Mouse (Mus musculus) MEL-GATA-1-ER (cell line): ENCODE results near the gene Sbk2.
"Not testable (repeated sequence)": the region's sequence is repeated elsewhere in the genome, so short reads cannot be mapped to it uniquely, and the experiment has no call there.

ENCODE experiments used
- DNase-seq: peaks from one replicate; pipeline ENCODE4 v3.0.0-alpha.2; 2012; ENCODE audit warnings: low read depth; ENCODE audit errors: extremely low read depth

The Sbk2 gene

DNA sequence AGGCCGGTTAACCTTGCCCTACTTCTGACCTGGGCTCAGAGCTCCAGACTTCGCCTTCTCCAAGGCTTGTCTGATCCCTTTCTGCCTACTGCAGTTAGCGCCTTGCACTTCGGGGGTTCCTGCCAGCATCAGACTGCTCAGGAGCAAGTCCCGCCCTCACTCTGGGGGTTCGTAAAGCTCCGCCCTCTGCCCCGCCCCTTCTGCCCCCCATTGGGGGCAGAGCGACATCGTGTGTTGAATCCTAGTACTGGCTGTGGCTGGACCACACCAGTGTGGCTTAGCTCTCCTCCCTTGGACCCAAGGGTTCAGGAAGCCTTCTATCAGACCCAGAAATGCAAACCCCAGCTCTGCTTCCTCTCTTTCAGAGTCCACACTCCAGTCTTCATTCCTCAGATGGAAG, at the start of gene Sbk2:
Gene Sbk2, minus strand, starts transcription at position 135 of the 400 bp plus-strand sequence.
- no peak for DNase-seq

DNA sequence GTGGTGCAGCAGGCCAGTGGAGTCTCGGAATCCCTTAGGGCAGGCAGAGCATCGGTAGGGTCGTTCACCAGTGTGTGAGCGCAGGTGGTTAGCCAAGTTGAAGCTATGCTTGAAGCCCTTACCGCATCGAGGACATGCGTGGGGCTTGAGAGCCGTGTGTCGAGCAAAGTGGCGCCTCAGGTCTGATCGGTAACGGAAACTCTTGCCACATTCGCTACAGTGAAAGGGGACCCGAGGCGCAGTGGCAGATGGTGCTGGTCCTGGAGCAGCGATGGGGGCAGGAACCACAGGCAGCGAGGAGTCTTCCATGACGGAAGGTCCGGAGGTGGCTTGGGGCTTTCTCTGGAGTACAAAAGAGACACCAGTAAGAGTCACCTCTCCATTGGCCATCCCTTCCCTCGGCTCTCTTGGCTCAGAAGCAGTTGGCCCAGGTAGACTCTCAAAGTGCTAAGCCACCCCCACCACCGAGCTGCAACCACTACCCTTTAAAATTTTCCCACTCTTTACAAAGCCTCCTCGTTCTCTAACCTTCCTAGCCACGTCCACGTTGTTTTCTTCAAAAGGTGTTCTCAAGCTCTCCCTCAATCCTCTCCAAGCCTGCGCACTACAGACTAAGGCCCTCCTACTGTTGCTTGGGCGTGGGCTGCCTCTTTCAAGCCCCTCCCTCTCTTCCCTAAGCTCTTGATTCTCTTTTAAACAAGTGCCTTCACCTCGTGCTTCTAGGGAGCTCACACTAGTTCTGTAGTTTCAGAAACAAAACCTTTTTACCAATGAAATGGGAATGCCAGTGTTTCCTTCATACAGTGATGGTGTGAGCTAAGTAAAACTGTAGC, 48.7 kb upstream of the Sbk2 start:
- no peak for DNase-seq

DNA sequence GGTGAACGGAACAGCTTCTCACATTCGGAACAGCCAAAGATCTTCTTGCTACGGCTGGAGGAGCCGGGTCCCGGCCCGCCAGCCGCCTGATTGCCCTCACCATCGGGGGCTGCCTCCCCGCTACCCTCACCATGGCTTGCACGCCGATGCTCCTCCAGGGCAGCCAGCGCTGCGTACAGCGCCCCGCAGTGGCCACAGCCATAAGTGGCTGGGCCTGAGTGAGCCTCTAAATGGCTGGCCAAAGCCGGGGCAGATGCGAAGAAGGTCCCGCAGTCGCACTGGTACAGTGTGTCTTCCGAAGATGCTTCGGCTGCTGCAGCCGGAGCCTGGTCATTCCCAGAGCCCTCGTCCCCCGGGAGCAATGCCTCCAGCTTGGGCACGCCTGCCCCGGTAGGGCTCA, 44.0 kb upstream of the Sbk2 start:
- DNase-seq: no peak

DNA sequence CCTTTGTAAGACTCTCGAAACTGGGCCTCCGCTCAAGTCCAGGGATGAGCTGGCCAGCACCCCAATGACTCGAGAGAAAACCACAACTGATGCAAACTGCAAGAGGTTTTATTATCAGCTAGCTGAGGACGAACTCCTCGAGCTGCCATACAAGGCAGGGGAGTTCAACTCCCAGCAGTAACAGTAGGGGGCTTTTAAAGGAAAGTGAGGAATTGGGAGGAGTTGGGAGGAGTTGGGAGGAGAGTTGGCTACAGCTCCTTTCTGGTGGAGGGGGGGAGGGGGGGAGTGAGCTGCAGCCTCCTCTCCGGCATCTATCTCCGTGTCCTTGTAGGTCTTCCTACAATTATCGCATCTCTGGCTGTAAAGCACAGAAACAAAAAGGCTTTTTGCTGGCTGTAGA, 38.7 kb upstream of the Sbk2 start:
- DNase-seq: not testable (repeated sequence)

DNA sequence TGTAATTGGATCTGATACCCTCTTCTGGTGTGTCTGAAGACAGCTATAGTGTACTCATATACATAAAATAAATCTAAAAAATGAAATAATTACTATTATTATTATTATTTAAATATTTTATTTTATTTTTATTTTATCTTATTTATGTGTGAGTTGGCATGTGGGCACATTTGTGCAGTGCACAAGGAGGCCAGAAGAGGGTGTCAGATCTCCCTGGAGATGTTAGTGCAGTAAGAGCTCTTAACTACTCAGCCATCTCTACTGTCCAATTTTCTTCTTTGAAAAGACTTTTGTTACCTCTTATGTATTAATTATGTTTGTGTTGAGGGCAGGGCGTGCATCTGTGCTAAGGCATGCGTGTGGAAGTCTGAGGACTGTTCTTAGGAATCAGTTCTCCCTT, 35.7 kb upstream of the Sbk2 start:
- no peak for DNase-seq

DNA sequence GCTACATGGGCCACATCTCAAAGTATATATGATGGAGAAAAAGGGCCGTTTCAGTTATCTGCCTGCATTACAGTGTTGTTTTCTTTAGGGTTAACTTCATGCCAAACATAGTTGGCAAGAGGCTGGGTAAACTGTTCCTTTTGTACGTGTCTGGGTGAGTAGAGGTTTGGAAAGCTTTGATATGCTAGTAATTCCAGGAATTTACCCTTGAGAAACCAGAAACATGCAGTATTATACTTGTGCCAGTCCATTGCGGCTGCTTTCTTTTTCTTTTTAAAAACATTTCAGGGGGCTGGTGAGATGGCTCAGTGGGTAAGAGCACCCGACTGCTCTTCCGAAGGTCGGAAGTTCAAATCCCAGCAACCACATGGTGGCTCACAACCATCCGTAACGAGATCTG, 32.7 kb upstream of the Sbk2 start:
- DNase-seq: no peak

DNA sequence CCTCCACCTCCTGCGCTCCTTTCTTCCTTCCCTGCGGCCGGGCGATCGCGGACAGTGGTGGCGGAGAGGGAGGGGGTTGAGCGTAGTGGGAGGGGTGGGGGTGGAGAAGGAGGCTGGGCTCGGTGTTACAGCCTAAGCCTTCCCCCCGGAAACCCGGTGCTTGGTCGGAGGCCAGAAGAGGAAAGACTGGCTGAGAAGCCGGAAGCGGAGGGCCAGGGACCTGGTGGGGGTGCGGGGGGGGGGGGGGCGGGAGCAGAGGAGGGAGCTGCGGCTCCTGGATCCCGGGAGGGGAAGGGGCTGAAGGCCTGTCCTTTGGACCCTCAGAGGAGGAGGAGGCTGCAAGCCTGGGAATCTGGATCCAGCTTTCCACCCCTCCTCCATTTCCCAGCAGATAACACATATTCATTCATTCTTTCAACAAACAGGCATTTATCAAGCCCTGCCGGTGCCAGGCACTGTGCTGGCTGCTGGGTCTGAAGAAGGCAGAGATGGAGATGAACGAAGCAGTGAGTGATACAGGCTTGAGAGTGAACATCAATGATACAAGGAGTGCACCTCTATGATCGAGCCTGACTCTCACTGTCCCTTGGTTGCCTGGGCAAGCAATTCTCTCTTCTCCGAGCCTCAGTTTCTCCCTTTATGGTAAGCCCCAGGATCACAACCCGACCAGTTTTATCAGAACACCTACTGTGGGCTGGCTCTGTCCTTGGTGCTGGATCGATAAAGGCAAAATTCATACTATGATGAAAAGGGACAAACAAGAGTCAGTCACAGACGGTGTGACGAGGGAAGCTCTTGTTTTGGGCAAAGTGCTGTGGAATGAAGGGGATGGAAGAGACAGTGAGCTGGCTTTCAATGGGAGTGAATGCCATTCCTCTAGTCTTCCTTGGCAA, 32.0 kb upstream of the Sbk2 start, which contains the start of gene Zfp579:
Gene Zfp579, minus strand, starts transcription at position 156 of the 893 bp plus-strand sequence.
- peak; percentile 49 for DNase-seq

DNA sequence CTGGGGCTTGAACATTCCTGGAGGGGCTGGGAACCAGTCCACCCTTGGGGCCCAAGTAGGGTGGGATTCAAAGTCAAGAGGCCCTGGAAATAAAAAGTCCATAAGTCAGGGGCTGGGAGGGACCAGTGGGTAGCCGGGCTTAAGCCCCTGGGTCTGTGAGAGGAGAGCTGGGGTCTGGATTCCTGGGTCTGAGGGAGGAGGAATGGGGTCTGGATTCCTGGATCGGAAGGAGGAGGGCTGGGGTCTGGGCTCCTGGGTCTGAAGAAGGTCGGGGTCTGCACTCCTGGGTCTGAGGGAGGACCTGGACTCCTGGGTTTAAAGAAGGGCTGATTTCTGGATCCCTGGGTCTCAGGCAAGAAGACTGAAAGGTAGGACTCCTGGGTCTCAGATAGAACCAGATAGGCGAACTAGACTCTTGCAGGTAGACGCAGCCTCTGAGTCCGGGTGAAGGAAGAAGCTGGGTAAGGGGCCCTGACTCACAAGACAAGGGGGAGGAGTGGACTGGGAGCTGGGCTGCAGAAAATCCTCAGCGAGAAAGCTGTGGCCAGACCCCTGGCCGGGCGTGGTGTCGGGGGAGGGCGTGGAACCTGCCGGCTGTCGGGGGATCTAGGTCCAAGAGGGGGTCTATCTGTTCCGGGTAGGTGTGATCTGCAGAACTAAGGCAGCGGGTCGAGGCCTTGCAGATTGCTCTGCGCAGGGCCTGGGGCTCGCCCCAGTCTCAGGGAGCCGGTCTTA, 31.2 kb upstream of the Sbk2 start:
- DNase-seq: no peak

DNA sequence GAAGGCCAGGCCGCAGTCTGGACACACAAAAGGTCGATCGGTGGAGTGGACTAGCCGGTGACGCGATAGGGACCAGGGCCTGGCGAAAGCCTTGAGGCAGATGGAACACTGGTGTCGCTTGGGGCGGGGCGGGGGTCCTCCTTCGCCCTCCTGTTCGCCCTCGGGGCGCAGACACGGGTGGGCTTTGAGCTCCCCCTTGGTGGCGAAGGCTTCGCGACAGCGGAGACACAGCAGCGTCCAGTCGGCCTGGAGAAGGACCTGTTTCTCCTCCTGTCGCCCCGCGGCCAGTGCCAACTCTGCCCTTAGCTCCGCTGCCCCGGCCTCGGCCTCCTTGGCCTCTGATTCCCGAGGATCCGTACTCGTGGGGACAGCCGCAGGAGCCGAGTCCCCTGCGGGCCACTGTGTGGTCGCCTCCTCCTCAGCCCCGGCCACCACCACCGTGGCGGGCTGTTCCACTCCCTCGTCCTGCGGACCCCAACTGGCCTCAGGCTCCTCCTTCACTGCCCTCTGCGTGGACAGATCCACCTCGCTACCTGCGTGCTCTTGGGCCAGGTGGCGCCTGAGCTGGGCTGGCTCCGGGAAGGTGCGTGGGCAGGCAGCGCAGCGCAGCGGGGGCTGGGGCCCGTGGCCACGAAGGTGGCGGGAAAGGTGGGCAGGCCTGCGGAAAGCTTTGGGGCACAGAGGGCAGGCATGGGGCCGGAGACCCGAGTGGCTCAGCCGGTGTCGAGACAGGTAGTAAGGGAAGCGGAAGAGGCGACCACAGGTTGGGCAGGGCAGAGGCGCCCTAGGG, 30.0 kb upstream of the Sbk2 start:
- DNase-seq: no peak

DNA sequence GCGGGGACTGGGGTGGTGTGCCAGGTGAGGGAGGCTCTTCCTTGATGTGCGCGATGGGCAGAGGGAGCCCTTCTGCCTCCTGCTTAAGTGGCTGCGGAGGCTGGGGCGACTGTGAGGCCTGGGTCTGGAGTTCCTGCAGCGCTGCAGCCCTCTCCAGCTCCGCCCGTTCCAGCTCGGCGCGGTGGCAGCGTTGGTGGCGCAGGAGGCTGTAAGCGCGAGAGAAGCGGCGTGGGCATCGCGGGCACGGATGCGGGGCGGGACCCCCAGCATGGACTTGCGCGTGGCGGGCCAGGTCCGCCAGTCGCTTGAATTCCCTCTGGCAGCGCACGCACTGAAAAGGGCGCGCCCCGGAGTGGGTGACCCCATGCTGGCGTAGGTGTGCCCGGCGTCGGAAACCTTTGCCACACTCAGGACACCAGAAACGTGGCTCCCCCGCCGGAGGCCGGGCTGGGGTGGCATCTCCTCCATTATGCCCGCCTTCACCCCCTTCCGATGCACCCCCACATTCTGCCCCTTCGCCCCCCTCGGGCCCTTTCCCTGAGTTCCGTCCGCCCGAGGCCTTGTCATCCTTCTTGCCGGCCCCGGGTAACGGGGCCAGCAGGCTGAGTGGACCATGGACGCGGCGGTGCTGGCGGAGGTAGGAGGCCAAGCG, 29.3 kb upstream of the Sbk2 start:
- DNase-seq: no peak

DNA sequence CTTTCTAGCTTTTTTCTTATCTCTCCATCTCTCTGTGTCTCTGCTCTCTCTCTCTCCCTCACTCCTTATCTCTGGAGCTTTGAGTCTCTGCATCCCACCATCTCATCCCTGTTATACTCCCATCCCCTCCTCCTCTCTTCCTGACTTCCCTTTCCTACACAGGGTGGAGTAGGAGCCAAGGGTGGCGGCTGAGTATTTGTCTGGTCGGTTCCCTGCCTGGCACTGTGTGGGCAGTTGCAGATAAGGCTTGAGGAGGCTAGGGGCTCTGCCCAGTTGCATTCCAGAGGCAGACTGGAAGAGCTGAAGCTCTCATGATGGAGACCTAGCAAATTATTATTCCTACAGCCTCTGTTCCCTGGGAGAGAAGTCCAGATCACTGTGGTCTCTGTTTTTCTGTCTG, 24.0 kb upstream of the Sbk2 start:
- no peak for DNase-seq

DNA sequence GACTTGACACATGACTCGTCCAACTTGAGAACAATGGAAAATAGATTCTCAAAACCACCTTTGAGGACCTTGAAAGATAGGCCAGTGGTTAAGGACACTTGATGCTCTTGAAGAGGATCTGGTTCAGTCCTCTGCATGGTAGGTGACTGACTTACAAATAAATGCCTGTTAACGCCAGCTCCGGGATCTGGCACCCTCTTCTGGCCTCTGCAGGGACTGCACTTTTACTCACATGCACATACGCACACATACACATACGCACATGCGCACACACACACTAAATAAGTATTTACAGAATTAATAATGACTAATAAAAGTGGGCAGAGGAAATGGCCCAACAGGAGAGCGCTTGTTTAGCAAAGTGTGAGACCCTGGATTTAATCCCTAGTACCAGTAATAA, 12.6 kb upstream of the Sbk2 start:
- DNase-seq: no peak

DNA sequence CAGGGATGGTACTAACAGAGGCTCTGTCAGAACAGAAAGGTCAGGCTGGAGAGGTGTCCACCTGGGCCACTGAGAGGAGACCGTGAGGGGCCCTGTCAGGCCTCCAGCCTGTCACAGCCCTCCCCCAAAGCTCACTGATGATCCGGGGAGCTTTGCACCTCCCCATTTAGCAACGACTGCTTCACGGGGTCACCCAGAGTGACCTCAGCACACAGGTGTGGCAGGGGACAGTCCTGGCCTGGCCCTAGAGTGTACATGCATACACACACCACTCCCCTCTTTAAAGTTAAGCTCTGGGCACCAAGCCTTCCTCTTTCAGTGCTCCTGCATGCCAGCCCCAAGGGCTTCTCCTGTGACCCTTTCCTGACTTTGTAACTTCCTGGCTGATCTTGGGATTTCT, 11.2 kb upstream of the Sbk2 start:
- DNase-seq: no peak

DNA sequence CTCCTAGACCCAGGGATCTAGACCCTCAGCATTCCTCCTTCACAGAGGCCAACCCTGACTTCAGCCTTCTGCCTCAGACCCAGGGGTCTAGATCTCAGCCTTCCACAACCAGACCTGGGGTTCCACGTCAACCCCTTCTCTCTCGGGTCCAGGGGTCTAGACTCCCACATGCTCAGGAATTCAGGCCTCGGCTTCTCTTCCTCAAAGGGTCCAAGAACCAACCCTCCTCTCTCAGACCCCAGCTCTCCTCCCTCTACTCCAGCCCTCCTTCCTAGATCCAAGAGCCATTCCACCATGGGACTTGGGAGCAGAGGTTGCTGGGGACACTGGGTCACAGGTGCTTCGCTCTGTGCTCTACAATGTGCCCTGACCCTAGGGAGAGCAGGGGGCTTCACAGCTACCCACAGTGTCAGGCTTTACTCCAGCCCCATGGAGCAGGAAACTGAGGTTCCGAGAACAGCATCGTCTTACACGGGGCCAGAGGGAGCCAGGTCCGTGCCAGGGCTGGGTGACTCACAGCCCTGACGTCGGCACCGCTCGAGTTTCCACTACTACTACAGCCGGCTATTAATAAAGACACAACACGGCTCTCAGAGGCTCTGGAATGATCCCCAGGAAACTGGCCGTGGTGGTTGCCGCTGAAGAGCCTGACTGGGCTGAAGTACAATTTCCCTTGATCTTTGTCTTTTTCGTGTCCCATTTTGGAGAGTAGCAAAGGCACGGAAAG, 8.3 kb upstream of the Sbk2 start:
- DNase-seq: no peak

DNA sequence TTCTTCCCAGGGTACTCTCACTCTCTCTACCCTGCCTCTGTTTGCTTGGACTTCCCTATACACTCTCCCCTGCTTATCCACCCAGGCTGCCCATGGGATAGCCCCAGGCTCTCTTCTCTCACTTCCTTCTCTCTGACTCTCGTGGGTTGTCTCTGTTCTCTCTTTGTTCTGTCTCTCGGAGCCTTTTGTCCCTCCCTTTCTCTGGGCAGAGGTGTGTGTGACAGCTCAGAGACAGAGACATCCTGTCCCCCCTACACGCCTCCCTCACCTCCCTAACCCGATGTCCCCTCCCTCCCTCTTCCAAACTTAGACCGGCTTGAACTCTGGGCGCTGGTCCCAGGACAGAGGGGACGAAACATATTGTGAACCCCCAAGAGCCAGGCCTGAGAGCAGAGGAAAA, 7.5 kb upstream of the Sbk2 start:
- no peak for DNase-seq

DNA sequence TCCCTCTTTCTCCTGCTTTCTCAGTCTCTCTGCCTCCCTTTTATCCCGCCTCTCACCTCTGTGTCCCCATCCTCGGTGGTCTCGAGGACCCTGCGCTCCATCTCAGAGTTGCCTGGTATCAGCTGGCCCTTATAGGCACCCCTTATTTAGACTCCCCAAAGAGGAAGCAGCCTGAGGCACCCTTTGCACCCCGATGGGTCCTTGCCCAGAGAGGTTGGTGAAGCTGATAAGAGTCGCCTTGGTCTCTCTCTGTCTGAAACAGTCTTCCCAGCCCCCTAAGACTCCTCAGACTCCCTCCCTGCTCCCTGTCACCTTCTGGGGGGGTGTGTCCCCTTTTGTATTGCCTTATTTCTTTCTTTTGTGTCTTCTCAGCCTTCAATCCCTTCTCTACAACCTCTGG, 6.9 kb upstream of the Sbk2 start, which contains the start of gene Sbk3:
Gene Sbk3, minus strand, starts transcription at position 101 of the 400 bp plus-strand sequence.
- no peak for DNase-seq

DNA sequence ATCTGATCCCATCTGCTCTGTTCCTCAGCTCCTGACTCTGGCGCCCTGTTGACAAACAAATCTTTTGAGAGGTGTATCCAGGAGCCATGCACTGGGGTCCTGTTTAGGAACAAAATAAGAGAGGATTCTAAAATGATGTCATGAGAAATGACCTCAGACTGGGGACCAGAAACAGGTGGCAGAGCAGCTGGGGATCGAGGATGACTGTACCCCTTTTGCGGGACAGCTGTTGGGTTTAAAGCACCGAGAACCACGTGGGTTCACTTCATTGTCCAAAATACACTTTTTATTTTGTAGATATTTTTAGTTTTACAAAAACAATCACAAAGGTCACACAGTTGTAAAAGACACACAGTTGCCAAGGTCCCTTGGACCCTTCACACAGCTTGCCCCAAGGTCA, 782 bp upstream of the Sbk2 start:
- DNase-seq: no peak

DNA sequence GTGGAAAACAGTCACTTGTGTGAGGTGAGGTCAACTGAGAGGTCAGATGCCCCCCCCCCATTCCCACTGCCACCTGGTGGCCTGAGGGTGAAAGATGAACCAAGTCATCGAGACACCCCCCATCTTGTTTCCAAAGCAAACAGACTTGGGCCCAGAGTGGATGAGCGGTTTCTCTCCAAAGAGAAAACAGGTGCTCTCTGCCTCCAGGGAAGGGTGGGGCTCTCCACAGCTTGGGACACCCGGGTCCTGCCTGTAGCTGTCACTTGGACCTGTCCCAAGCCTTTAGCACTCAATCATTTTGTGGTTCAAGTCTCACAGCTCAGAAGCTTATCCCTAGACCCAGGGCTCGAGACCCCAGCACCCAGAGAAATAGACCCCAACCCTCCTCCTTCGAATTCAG, 679 bp downstream of the Sbk2 start:
- no peak for DNase-seq

DNA sequence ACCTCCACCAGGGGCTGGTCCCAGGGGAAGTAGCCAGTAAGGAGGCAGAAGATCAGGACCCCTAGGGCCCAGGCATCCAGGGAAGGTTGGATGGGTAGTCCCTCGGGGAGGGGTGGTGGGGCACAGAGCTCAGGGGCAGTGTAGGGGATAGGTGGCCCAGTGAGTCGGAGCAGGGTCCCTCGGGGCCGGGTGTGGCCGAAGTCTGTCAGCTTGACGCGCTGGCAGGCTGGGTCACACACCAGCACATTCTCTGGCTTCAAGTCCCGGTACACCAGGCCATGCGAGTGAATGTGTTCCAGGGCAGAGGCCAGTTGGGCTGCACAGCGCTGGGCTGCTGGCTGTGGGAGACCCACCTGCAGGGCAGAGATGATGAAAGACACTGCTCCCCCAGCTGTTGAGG, 6.8 kb downstream of the Sbk2 start:
- DNase-seq: no peak
